Mouse (Mus musculus) heart, adult 2 months (tissue): Measurements from ENCODE around the gene Plb1. TPM values are rescaled to one million over a fixed set of nuclear protein-coding genes. Genes with fewer than 3 reads are reported as not detected.

Source experiments
- DNase-seq, 2 experiments: peaks; one replicate each; pipeline ENCODE4 v3.0.0; 2021
- H3K27ac ChIP-seq: fragments of 200-600 bp; 2 replicates; pipeline ENCODE4 v1.8.1; 2022
- H3K27me3 ChIP-seq: fragments of 200-500 bp; 2 replicates; pipeline ENCODE4 v1.6.1; 2012; ENCODE audit warnings: mild to moderate bottlenecking, low read length, inconsistent platforms, mixed read lengths; ENCODE audit not compliant: control insufficient read depth, insufficient read depth
- H3K36me3 ChIP-seq: fragments of 200-500 bp; 2 replicates; pipeline ENCODE4 v1.6.1; 2012; ENCODE audit warnings: low read length, inconsistent platforms; ENCODE audit not compliant: control insufficient read depth, insufficient read depth
- H3K4me1 ChIP-seq: fragments of 200-500 bp; 2 replicates; pipeline ENCODE4 v1.6.1; 2011; ENCODE audit warnings: low read length; ENCODE audit not compliant: control insufficient read depth, insufficient read depth
- H3K4me3 ChIP-seq: fragments of 200-600 bp; 2 replicates; pipeline ENCODE4 v1.8.1; 2022
- H3K79me2 ChIP-seq: fragments of 200-500 bp; replicated peaks from 2 replicates; pipeline ENCODE4 v1.6.1; 2012; ENCODE audit warnings: mild to moderate bottlenecking, inconsistent platforms, low read length, moderate library complexity, mixed read lengths; ENCODE audit not compliant: control insufficient read depth, insufficient read depth
- H3K9ac ChIP-seq: fragments of 200-500 bp; 2 replicates; pipeline ENCODE4 v1.6.1; 2012; ENCODE audit warnings: low read depth, mild to moderate bottlenecking, control low read depth, inconsistent platforms, low read length, mixed read lengths
- CTCF ChIP-seq: fragments of 200-600 bp; IDR thresholded peaks from 2 replicates; pipeline ENCODE4 v1.8.1; 2022; ENCODE audit warnings: antibody characterized with exemption, mild to moderate bottlenecking, moderate library complexity
- EP300 ChIP-seq: fragments of 200-500 bp; IDR thresholded peaks from 2 replicates; pipeline ENCODE4 v1.6.1; 2011; ENCODE audit warnings: low read depth, low read length, control low read depth; ENCODE audit not compliant: insufficient read depth
- POLR2A ChIP-seq: fragments of 200-500 bp; IDR thresholded peaks from 2 replicates; pipeline ENCODE4 v1.6.1; 2011; ENCODE audit warnings: mild to moderate bottlenecking, low read depth, low read length, control low read depth; ENCODE audit not compliant: insufficient read depth
- WGBS: fragments of 180-500 bp; shearing (Covaris S2); methylation state at CpG from one replicate; pipeline ENCODE4 v1.1.7; 2018; 5-methylcytosine and 5-hydroxymethylcytosine counted together
- intact Hi-C: fragments of 180-260 bp; cut with DNase I; formaldehyde crosslinking; loops from one replicate; pipeline ENCODE4 v1.15.1; 2025
- polyA plus RNA-seq: library from polyadenylated mRNA; depleted of rRNA; stranded (reverse); fragments of >200 nt; gene quantifications from 2 replicates; pipeline ENCODE4 v1.2.3, GENCODE M21; 2012
- total RNA-seq, 2 experiments: library from RNA; stranded (reverse); gene quantifications; 2 replicates each; pipeline ENCODE4 v1.2.3; 2021

Gene Plb1
- total and polyA plus RNA-seq, 3 experiments = 0.82 to 1.6 (median 1.5) TPM

GRCm38 (mm10) chr5:32307106-32307505 is 74.6 kb downstream of the Plb1 start:
- Histone ChIP-seq H3K27me3 (no peaks in the 10 kb centered on the region), H3K4me3 (no peak overlapping the region), H3K79me2 (no peaks in the 10 kb centered on the region), H3K36me3 (no peaks in the 10 kb centered on the region), H3K9ac (no peak overlapping the region), H3K27ac (no peak overlapping the region), H3K4me1 (no peaks in the 10 kb centered on the region)
- intact Hi-C loops = no loop called here
- no peak for DNase-seq
- no peak for TF ChIP-seq EP300
- TF ChIP-seq POLR2A = no peak
- no peak for TF ChIP-seq CTCF
- WGBS = 71% methylated on average over 2 of the region's 2 CpGs

GRCm38 (mm10) chr5:32308647-32309046 is 76.1 kb downstream of the Plb1 start:
- no peaks in the 10 kb centered on the region for H3K27me3 ChIP-seq
- H3K27ac ChIP-seq = no peak overlapping the region
- intact Hi-C loops = no loop called here
- no peaks in the 10 kb centered on the region for H3K79me2 ChIP-seq
- TF ChIP-seq POLR2A (no peak), EP300 (no peak), CTCF (no peak)
- no peaks in the 10 kb centered on the region for H3K36me3 ChIP-seq
- no peaks in the 10 kb centered on the region for H3K4me1 ChIP-seq
- DNase-seq = no peak
- no peak overlapping the region for H3K9ac ChIP-seq
- WGBS = 97% methylated on average over 4 of the region's 4 CpGs
- H3K4me3 ChIP-seq = no peak overlapping the region

GRCm38 (mm10) chr5:32309714-32310113 is 77.2 kb downstream of the Plb1 start:
- Histone ChIP-seq H3K4me1 (no peaks in the 10 kb centered on the region), H3K36me3 (no peaks in the 10 kb centered on the region), H3K9ac (no peak overlapping the region), H3K27me3 (no peaks in the 10 kb centered on the region), H3K27ac (no peak overlapping the region), H3K4me3 (no peak overlapping the region), H3K79me2 (no peaks in the 10 kb centered on the region)
- TF ChIP-seq EP300 (no peak), POLR2A (no peak), CTCF (no peak)
- intact Hi-C loops = no loop called here
- DNase-seq = no peak
- WGBS = 92% methylated on average over 1 of the region's 1 CpGs

GRCm38 (mm10) chr5:32310802-32311201 is 78.3 kb downstream of the Plb1 start:
- no peak for DNase-seq
- intact Hi-C loops = no loop called here
- Histone ChIP-seq H3K79me2 (no peaks in the 10 kb centered on the region), H3K9ac (no peak overlapping the region), H3K4me3 (no peak overlapping the region), H3K27ac (no peak overlapping the region), H3K27me3 (no peaks in the 10 kb centered on the region), H3K4me1 (no peaks in the 10 kb centered on the region), H3K36me3 (no peaks in the 10 kb centered on the region)
- WGBS = 44% methylated on average over 5 of the region's 5 CpGs
- TF ChIP-seq CTCF = no peak
- TF ChIP-seq POLR2A = no peak
- no peak for TF ChIP-seq EP300

GRCm38 (mm10) chr5:32311589-32312166 is 79.2 kb downstream of the Plb1 start:
- no peak overlapping the region for H3K4me3 ChIP-seq
- H3K79me2 ChIP-seq = no peaks in the 10 kb centered on the region
- 82% methylated on average over 3 of the region's 3 CpGs for WGBS
- H3K27ac ChIP-seq = no peak overlapping the region
- no peak for DNase-seq
- intact Hi-C loops = no loop called here
- H3K9ac ChIP-seq = no peak overlapping the region
- no peaks in the 10 kb centered on the region for H3K27me3 ChIP-seq
- H3K36me3 ChIP-seq = no peaks in the 10 kb centered on the region
- no peaks in the 10 kb centered on the region for H3K4me1 ChIP-seq
- TF ChIP-seq POLR2A (no peak), CTCF (no peak), EP300 (no peak)

- Histone ChIP-seq H3K36me3 (no peaks in the 10 kb centered on the region), H3K4me3 (no peak overlapping the region), H3K4me1 (no peaks in the 10 kb centered on the region), H3K9ac (no peak overlapping the region), H3K27ac (no peak overlapping the region), H3K79me2 (no peaks in the 10 kb centered on the region), H3K27me3 (no peaks in the 10 kb centered on the region)
- no peak for TF ChIP-seq CTCF
- no peak for TF ChIP-seq EP300
- no peak for TF ChIP-seq POLR2A
- intact Hi-C loops = no loop called here
- DNase-seq = no peak
- 57% methylated on average over 6 of the region's 6 CpGs for WGBS
Observed at GRCm38 (mm10) chr5:32313671-32314070, 81.2 kb downstream of the Plb1 start.
